Mouse (Mus musculus): ENCODE measurements around the gene Fgfr2. TPM values are rescaled to one million over a fixed set of nuclear protein-coding genes. Genes with fewer than 3 reads are reported as not detected.
A peak's percentile ranks its signal among the peaks of the same experiment; 100 is the strongest.

The Fgfr2 gene
- total RNA-seq, 1 experiment: 37.5 TPM

DNA sequence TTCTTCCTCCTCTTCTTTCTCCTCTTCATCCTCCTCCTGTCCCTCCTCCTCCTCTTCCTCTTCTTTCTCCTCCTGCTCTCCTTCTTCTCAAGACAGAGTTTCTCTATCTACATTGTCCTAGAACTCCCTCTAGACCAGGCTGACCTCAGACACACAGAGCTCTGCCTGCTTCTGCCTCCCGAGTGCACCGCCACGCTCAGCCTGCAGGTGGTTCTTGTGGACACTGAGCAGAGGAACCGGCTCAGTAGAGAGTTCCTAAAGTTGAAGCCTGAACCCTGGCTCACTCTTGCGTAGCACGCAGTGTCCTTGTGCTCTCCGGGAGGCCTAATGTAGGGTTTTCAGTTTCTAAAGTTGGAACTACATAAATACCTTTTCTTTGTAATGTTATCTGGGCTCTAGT, 418.0 kb downstream of the Fgfr2 start:
- no peaks in the 10 kb centered on the region for H3K9me3 ChIP-seq (ENCODE audit: control insufficient read depth, insufficient read depth, low read depth, low read length)
- no peak overlapping the region for H3K27ac ChIP-seq (ENCODE audit: insufficient read depth, low read depth, low read length, poor library complexity, severe bottlenecking)
- TF ChIP-seq HCFC1 (IDR thresholded peaks at IDR 0.05; ENCODE audit: borderline replicate concordance, insufficient read depth, low read length): no peak
- TF ChIP-seq CHD2 (IDR thresholded peaks at IDR 0.05; ENCODE audit: low read depth, low read length): no peak
- TF ChIP-seq ZC3H11A (IDR thresholded peaks at IDR 0.05; ENCODE audit: borderline replicate concordance, low read depth, low read length): no peak
- H3K4me1 ChIP-seq (ENCODE audit: control insufficient read depth in 2 of 2, insufficient read depth in 2 of 2, low read length in 2 of 2, poor library complexity in 1 of 2): peaks cover 0 to 2% of the 10 kb centered on the region in 2 experiments; a peak in 1 of 4 replicates
- in situ Hi-C loops (cut with MboI; ENCODE audit: low sequenced_read_pairs in 2 of 2, unreplicated experiment in 2 of 2): no loop called here
- no peaks in the 10 kb centered on the region for H3K36me3 ChIP-seq (ENCODE audit: control insufficient read depth, insufficient read depth, low read length, poor library complexity, severe bottlenecking)
- H3K4me3 ChIP-seq (ENCODE audit: insufficient read depth in 1 of 2, low read depth in 1 of 2, low read length in 2 of 2, poor library complexity in 1 of 2, severe bottlenecking in 1 of 2): no peak overlapping the region
- H3K9ac ChIP-seq (ENCODE audit: insufficient read depth, low read depth, low read length, poor library complexity, severe bottlenecking): no peak overlapping the region
- peak; percentile 24 for DNase-seq (ENCODE audit: low read depth, low spot score)

DNA sequence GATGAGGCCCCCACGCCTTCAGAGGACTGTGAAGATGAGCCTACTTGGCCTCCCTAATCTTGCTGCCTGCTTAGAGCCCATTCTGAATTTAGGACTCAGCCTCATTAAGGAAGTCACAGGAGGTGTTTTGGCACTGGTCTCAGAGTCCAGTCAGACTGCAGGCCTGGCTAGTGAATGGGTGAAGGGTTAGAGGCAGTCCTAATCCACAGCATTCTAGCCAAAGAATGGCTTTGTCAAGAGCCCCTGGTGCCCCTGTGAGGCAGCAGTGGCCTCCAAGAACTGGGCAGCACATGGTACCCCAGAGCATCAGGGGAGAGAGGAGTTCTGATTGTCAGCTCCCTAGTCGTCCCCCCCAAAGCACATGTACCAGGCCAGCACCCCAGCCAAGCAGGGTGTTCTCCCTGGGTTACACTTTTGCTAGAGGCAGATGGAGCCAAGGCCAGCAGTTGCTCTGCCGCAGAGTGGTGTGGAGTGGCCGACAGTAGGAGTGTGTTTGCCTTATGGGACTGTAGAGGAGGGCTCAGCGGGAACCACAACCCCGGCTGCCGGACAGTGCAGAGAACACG, 418.8 kb downstream of the Fgfr2 start:
- H3K9ac ChIP-seq (ENCODE audit: insufficient read depth, low read depth, low read length, poor library complexity, severe bottlenecking): no peak overlapping the region
- H3K27ac ChIP-seq (ENCODE audit: insufficient read depth, low read depth, low read length, poor library complexity, severe bottlenecking): no peak overlapping the region
- TF ChIP-seq CHD2 (IDR thresholded peaks at IDR 0.05; ENCODE audit: low read depth, low read length) (no peak), HCFC1 (IDR thresholded peaks at IDR 0.05; ENCODE audit: borderline replicate concordance, insufficient read depth, low read length) (no peak), MAFK (IDR thresholded peaks at IDR 0.05; ENCODE audit: insufficient read depth, low read depth, low read length) (no peak), ZC3H11A (IDR thresholded peaks at IDR 0.05; ENCODE audit: borderline replicate concordance, low read depth, low read length) (no peak), ZNF384 (IDR thresholded peaks at IDR 0.05; ENCODE audit: low read depth, low read length) (no peak)
- no peak overlapping the region for H3K4me3 ChIP-seq (ENCODE audit: insufficient read depth in 1 of 2, low read depth in 1 of 2, low read length in 2 of 2, poor library complexity in 1 of 2, severe bottlenecking in 1 of 2)
- no peak for DNase-seq (ENCODE audit: low read depth, low spot score)
- peaks cover 0 to 4% of the 10 kb centered on the region in 2 experiments; a peak in 1 of 4 replicates for H3K4me1 ChIP-seq (ENCODE audit: control insufficient read depth in 2 of 2, insufficient read depth in 2 of 2, low read length in 2 of 2, poor library complexity in 1 of 2)
- no peaks in the 10 kb centered on the region for H3K9me3 ChIP-seq (ENCODE audit: control insufficient read depth, insufficient read depth, low read depth, low read length)
- in situ Hi-C loops (cut with MboI; ENCODE audit: low sequenced_read_pairs in 2 of 2, unreplicated experiment in 2 of 2): no loop called here
- no peaks in the 10 kb centered on the region for H3K36me3 ChIP-seq (ENCODE audit: control insufficient read depth, insufficient read depth, low read length, poor library complexity, severe bottlenecking)

DNA sequence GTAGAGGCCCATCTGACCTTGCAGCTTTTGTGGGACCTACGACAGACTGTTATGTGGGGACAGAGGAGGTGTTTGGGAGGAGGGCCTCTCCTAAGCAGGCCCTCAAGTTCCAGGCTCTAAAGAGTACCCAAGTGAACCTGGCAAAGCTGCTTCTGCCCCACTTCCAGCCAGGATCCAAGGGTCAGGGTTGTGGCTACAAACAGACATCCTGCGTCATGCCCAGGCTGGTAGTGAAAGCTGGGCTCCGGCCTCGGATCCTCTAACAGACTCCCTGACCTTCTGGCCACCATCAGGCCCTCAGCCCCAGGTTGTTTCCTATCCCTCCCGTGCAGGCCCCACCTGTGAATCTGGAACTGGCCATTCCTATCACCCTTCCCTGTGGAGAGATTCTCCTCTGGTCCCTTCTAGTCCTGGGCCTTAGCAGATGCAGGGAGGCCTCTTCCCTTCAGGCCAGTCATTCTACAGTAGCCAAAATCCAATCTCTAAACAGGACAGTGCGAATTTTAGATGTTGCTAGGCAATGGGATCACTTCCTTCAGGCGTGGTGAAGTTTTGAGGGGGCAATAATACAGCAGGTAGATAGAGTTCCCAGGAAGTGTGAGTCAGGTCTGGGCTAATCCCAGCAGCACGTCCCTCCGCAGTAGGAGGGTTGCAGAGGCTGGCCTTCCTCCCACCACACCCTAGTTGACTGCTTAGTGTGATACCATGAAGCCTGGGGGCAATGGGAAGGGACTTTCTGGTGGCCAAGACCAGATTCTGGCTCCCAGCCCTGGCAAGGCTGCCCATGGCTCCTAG, 419.4 kb downstream of the Fgfr2 start:
- TF ChIP-seq HCFC1 (IDR thresholded peaks at IDR 0.05; ENCODE audit: borderline replicate concordance, insufficient read depth, low read length) (no peak), ZC3H11A (IDR thresholded peaks at IDR 0.05; ENCODE audit: borderline replicate concordance, low read depth, low read length) (no peak), CHD2 (IDR thresholded peaks at IDR 0.05; ENCODE audit: low read depth, low read length) (no peak), ZNF384 (IDR thresholded peaks at IDR 0.05; ENCODE audit: low read depth, low read length) (no peak), MAFK (IDR thresholded peaks at IDR 0.05; ENCODE audit: insufficient read depth, low read depth, low read length) (no peak)
- Histone ChIP-seq H3K9ac (ENCODE audit: insufficient read depth, low read depth, low read length, poor library complexity, severe bottlenecking) (no peak overlapping the region), H3K27ac (ENCODE audit: insufficient read depth, low read depth, low read length, poor library complexity, severe bottlenecking) (no peak overlapping the region), H3K4me3 (ENCODE audit: insufficient read depth in 1 of 2, low read depth in 1 of 2, low read length in 2 of 2, poor library complexity in 1 of 2, severe bottlenecking in 1 of 2) (no peak overlapping the region), H3K4me1 (ENCODE audit: control insufficient read depth in 2 of 2, insufficient read depth in 2 of 2, low read length in 2 of 2, poor library complexity in 1 of 2) (peaks cover 0 to 4% of the 10 kb centered on the region in 2 experiments; a peak in 1 of 4 replicates), H3K9me3 (ENCODE audit: control insufficient read depth, insufficient read depth, low read depth, low read length) (no peaks in the 10 kb centered on the region), H3K36me3 (ENCODE audit: control insufficient read depth, insufficient read depth, low read length, poor library complexity, severe bottlenecking) (no peaks in the 10 kb centered on the region)
- DNase-seq (ENCODE audit: low read depth, low spot score): no peak
- in situ Hi-C loops (cut with MboI; ENCODE audit: low sequenced_read_pairs in 2 of 2, unreplicated experiment in 2 of 2): no loop called here

DNA sequence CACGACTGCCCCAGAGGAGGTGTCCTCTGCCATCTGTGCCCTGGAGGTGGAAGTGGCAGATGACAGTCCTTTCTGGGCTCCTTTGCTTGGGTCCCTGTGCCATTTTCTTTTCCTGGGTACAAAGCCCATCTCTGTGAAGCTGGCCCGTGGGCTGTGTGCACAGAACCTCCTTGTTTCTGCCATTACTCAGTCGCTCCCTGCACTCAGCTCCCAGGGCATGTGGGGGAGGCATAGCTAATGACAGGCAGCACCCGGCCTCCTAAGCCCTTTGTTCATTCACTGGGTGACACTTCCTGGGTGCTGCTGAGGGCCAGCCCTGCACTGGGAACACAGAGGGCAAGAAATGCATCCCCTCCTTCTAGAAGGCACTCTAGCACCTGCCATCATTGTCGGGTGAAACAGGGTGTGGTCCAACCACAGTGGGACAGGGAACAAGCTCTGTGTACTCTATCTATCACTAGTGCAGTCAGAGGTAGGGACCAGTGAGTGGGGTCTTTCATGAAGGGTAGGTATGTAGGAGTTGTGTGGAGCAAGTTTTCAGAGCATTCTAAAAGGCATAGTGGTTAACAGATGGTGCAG, 420.6 kb downstream of the Fgfr2 start:
- Histone ChIP-seq H3K4me3 (ENCODE audit: insufficient read depth in 1 of 2, low read depth in 1 of 2, low read length in 2 of 2, poor library complexity in 1 of 2, severe bottlenecking in 1 of 2) (no peak overlapping the region), H3K9ac (ENCODE audit: insufficient read depth, low read depth, low read length, poor library complexity, severe bottlenecking) (no peak overlapping the region), H3K4me1 (ENCODE audit: control insufficient read depth in 2 of 2, insufficient read depth in 2 of 2, low read length in 2 of 2, poor library complexity in 1 of 2) (peaks cover 0 to 4% of the 10 kb centered on the region in 2 experiments; a peak in 1 of 4 replicates), H3K9me3 (ENCODE audit: control insufficient read depth, insufficient read depth, low read depth, low read length) (no peaks in the 10 kb centered on the region), H3K36me3 (ENCODE audit: control insufficient read depth, insufficient read depth, low read length, poor library complexity, severe bottlenecking) (no peaks in the 10 kb centered on the region), H3K27ac (ENCODE audit: insufficient read depth, low read depth, low read length, poor library complexity, severe bottlenecking) (no peak overlapping the region)
- no peak for DNase-seq (ENCODE audit: low read depth, low spot score)
- in situ Hi-C loops (cut with MboI; ENCODE audit: low sequenced_read_pairs in 2 of 2, unreplicated experiment in 2 of 2): no loop called here
- TF ChIP-seq ZC3H11A (IDR thresholded peaks at IDR 0.05; ENCODE audit: borderline replicate concordance, low read depth, low read length) (no peak), ZNF384 (IDR thresholded peaks at IDR 0.05; ENCODE audit: low read depth, low read length) (no peak), HCFC1 (IDR thresholded peaks at IDR 0.05; ENCODE audit: borderline replicate concordance, insufficient read depth, low read length) (no peak), MAFK (IDR thresholded peaks at IDR 0.05; ENCODE audit: insufficient read depth, low read depth, low read length) (no peak), CHD2 (IDR thresholded peaks at IDR 0.05; ENCODE audit: low read depth, low read length) (no peak)
